Mouse (Mus musculus) spleen, adult 2 months (tissue): Measurements from ENCODE around the gene Otud7b.

ENCODE experiments used
- CTCF ChIP-seq: fragments of 200-500 bp; IDR thresholded peaks from 2 replicates; pipeline ENCODE4 v1.5.1; 2011; ENCODE audit warnings: mild to moderate bottlenecking, inconsistent platforms; ENCODE audit not compliant: insufficient read depth, insufficient read length, insufficient replicate concordance; ENCODE audit errors: extremely low read depth
- POLR2A ChIP-seq: fragments of 200-500 bp; IDR thresholded peaks from 2 replicates; pipeline ENCODE4 v1.6.1; 2011; ENCODE audit warnings: low read depth, low read length, inconsistent platforms

DNA sequence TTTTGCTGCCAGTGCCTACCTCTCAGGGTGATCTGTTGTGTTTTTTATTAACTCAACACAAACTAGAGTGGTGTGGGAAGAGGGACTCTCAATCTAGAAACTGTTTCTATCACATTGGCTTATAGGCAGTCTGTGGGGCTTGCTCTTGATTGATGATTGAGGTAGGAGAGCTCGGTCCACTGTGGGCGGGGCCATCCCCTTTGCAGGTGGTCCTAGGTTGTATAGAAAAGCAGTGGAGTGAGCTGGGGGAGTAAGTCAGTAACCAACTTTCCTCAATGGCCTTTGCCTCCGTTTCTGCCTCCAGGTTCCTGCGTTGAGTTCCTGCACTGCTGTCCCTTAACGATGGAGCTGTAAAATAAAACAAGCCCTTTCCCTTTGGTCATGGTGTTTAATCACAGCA, 37.6 kb upstream of the Otud7b start:
- TF ChIP-seq POLR2A, result no peak
- TF ChIP-seq CTCF, result no peak
